Mouse (Mus musculus) left cerebral cortex, adult 6 months (tissue): ENCODE measurements around the gene Alox15. TPM values are rescaled to one million over a fixed set of nuclear protein-coding genes. Genes with fewer than 3 reads are reported as not detected.

Source experiments
- long read RNA-seq, 2 experiments: library from polyadenylated mRNA; unstranded; transcript quantifications; one replicate each; pipeline ENCODE4 v2.0.0; 2019 to 2020
- polyA plus RNA-seq: library from polyadenylated mRNA; unstranded; fragments of <200 nt; fragmentation: Nextera tagmentation; gene quantifications from 2 replicates; pipeline ENCODE4 v1.2.3, GENCODE M21; 2021

Alox15 gene
- polyA plus RNA-seq: not detected in 2 replicates
- long read RNA-seq, experiment 1: 0 reads
- long read RNA-seq, experiment 2: 0 reads

GRCm38 (mm10) chr11:70351868-70352267, at the start of gene Alox15:
Alox15 (minus strand) TSS chr11:70352031.

GRCm38 (mm10) chr11:70322528-70322927, 29.3 kb downstream of the Alox15 start, which contains the start of gene Alox12e:
Alox12e (minus strand) TSS chr11:70322628.

Other genes with a start within 250 kb of the Alox15 start
- 0.83 and 1.4 TPM in 2 replicates for gene Mgl2, start 221.7 kb downstream of the Alox15 start, polyA plus RNA-seq
- gene Clec10a, start 195.8 kb downstream of the Alox15 start, polyA plus RNA-seq: 1.9 and 2.1 TPM in 2 replicates
- 5.1 and 9.8 TPM in 2 replicates for gene Slc16a11, start 139.3 kb downstream of the Alox15 start, polyA plus RNA-seq
- 1.9 and 2.8 TPM in 2 replicates for gene Slc16a13, start 131.0 kb downstream of the Alox15 start, polyA plus RNA-seq
- 0.37 and 0.53 TPM in 2 replicates for gene Bcl6b, start 122.2 kb downstream of the Alox15 start, polyA plus RNA-seq
- gene 0610010K14Rik, start 114.1 kb downstream of the Alox15 start, polyA plus RNA-seq: 64.6 and 93.6 TPM in 2 replicates
- 13.1 and 15.1 TPM in 2 replicates for gene Gm21988, start 112.2 kb downstream of the Alox15 start, polyA plus RNA-seq
- gene Rnasek, start 112.2 kb downstream of the Alox15 start, polyA plus RNA-seq: 793 and 899 TPM in 2 replicates
- 0.22 and 0.38 TPM in 2 replicates for gene Alox12, start 96.7 kb downstream of the Alox15 start, polyA plus RNA-seq
- 0.14 and 0.26 TPM in 2 replicates for gene Alox12e, start 29.4 kb downstream of the Alox15 start, polyA plus RNA-seq
- gene Pelp1, start 58.0 kb upstream of the Alox15 start, polyA plus RNA-seq: 4.6 and 12.1 TPM in 2 replicates
- 4.4 and 10.5 TPM in 2 replicates for gene Arrb2, start 80.6 kb upstream of the Alox15 start, polyA plus RNA-seq
- gene Med11, start 99.9 kb upstream of the Alox15 start, polyA plus RNA-seq: 17.4 and 19.0 TPM in 2 replicates
- 0.15 TPM in 1 of 2 replicates, not detected in the other for gene Zmynd15, start 107.4 kb upstream of the Alox15 start, polyA plus RNA-seq
- gene Cxcl16, start 108.0 kb upstream of the Alox15 start, polyA plus RNA-seq: 2.2 and 3.3 TPM in 2 replicates
- gene Tm4sf5, start 153.2 kb upstream of the Alox15 start, polyA plus RNA-seq: 0.38 and 0.93 TPM in 2 replicates
- gene Vmo1, start 162.6 kb upstream of the Alox15 start, polyA plus RNA-seq: 0.33 and 0.36 TPM in 2 replicates
- 0.38 TPM in 1 of 2 replicates, not detected in the other for gene Gltpd2, start 167.2 kb upstream of the Alox15 start, polyA plus RNA-seq
- gene Psmb6, start 173.3 kb upstream of the Alox15 start, polyA plus RNA-seq: 559 and 574 TPM in 2 replicates
- not detected in 2 replicates for gene Gm40193, start 180.9 kb upstream of the Alox15 start, polyA plus RNA-seq
- gene Pld2, start 188.0 kb upstream of the Alox15 start, polyA plus RNA-seq: 5.1 and 8.5 TPM in 2 replicates
- gene Mink1, start 210.8 kb upstream of the Alox15 start, polyA plus RNA-seq: 16.0 and 79.5 TPM in 2 replicates